ENCODE assay signal across 24 mouse cellular contexts in the genomic region with DNA sequence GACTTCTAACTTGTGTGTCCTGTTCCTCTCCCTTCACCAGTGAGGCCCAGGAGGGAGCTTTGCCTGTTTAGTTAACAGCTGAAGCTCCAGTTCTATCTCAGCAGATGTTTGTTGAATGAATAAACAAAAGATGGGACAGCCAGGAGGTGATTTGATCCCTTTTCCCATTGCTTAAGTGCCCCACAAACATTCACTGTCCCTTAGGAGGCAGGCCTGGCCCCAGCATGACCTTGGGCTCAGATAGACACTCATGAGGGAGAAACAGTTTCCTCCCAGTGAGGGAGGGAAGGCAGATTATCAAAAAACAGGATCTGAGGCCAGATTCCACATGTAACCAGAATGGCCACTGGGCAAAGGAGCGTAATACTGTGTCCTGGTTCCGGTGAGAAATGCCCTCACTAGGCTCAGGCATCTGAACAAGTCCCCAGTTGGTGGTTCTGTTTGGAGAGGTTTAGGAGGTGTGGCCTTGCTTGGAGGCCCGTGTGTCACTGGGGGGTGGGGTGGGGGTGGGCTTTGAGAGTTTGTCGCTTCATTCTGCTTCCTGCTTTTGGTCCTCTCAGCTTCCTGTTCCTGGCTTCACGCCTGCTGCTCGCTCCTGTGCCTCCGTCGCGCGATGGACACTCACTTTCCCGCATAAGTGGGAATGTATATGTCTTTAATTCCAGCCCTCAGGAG. TPM values are rescaled to one million over a fixed set of nuclear protein-coding genes. Genes with fewer than 3 reads are reported as not detected.
A peak's percentile ranks its signal among the peaks of the same experiment; 100 is the strongest.
DNase-seq lines count a peak whose midpoint lies in the region; ATAC-seq lines count a peak whose summit lies in the region.
"Had no signal": no experiment of that assay in that cellular context is flagged by ENCODE, and none has a peak within 500 bp of the region (broad histone marks: within the 10 kb centered on the region; RNA-seq: fewer than 3 reads in every experiment).

No protein-coding gene starts in this region.

- H3K4me3 ChIP-seq in intestine, embryonic 16.5 days (ENCODE audit: low read length) = no peak overlapping the region
- H3K4me3 ChIP-seq: forebrain, embryonic 13.5 days; hindbrain, embryonic 10.5 days; limb, embryonic 12.5 days; liver, embryonic 15.5 days; midbrain, embryonic 15.5 days; myocyte; neural tube, embryonic 13.5 days; stomach, embryonic 15.5 days had no signal

- peaks cover 8% of the 10 kb centered on the region; the same call in 1 of the 2 replicates for H3K4me1 ChIP-seq in intestine, embryonic 16.5 days (ENCODE audit: control insufficient read depth, insufficient read depth, low read length)
- H3K4me1 ChIP-seq: forebrain, embryonic 13.5 days; limb, embryonic 12.5 days; midbrain, embryonic 15.5 days; neural tube, embryonic 13.5 days; stomach, embryonic 15.5 days had no signal

- ATAC-seq in intestine, embryonic 16.5 days = peak; percentile 48; the same call in 1 of the 2 replicates
- ATAC-seq: forebrain, embryonic 13.5 days; hindbrain, embryonic 16.5 days; midbrain, embryonic 15.5 days had no signal

- H3K27me3 ChIP-seq in intestine, embryonic 16.5 days (replicated peaks; ENCODE audit: control insufficient read depth, insufficient read depth, low read length) = no peaks in the 10 kb centered on the region
- H3K27me3 ChIP-seq: forebrain, embryonic 13.5 days; limb, embryonic 12.5 days; liver, embryonic 15.5 days; midbrain, embryonic 15.5 days; neural tube, embryonic 13.5 days; stomach, embryonic 15.5 days had no signal

- WGBS in intestine, embryonic 16.5 days = 57% methylated on average over 11 of the region's 11 CpGs

- no peaks in the 10 kb centered on the region for H3K36me3 ChIP-seq in intestine, embryonic 16.5 days (ENCODE audit: control insufficient read depth, insufficient read depth, low read length)
- H3K36me3 ChIP-seq: hindbrain, embryonic 10.5 days; limb, embryonic 12.5 days; liver, embryonic 15.5 days; midbrain, embryonic 15.5 days; neural tube, embryonic 13.5 days; stomach, embryonic 15.5 days had no signal

- H3K9me3 ChIP-seq in intestine, embryonic 16.5 days (ENCODE audit: control insufficient read depth, low read length) = no peaks in the 10 kb centered on the region
- H3K9me3 ChIP-seq: forebrain, embryonic 13.5 days; hindbrain, embryonic 10.5 days; limb, embryonic 12.5 days; liver, embryonic 15.5 days; midbrain, embryonic 15.5 days; neural tube, embryonic 13.5 days; stomach, embryonic 15.5 days had no signal

- no peak overlapping the region for H3K4me2 ChIP-seq in intestine, embryonic 16.5 days (ENCODE audit: low read depth, low read length)
- H3K4me2 ChIP-seq: forebrain, embryonic 13.5 days; heart, embryonic 11.5 days; limb, embryonic 12.5 days; liver, embryonic 15.5 days; midbrain, embryonic 15.5 days; neural tube, embryonic 13.5 days; stomach, embryonic 15.5 days had no signal

- DNase-seq in gastrocnemius, postnatal 25 days = peak; percentile 62
- no peak for DNase-seq in gastrocnemius, adult 8-10 months (ENCODE audit: low spot score in 2 of 2)
- peak; percentile 4 for DNase-seq in 3T3-L1 (ENCODE audit: low read depth, low spot score)
- peak; percentile 60 for DNase-seq in R1 (ENCODE audit: low read depth, low spot score)
- no peak for DNase-seq in spleen, adult 12 weeks (ENCODE audit: low spot score)
- no peak for DNase-seq in testis, postnatal 14 days (ENCODE audit: low spot score)
- no peak for DNase-seq in left cerebral cortex, postnatal 36 days (ENCODE audit: low spot score in 2 of 2)
- DNase-seq: cerebellum, adult 9-10 months; kidney, adult 2 months; kidney, postnatal 10 days; retina, postnatal 1 day; right cerebral cortex, postnatal 25 days had no signal

- H3K27ac ChIP-seq in intestine, embryonic 16.5 days (ENCODE audit: low read length) = peak overlapping the region; percentile 13; the same call in 1 of the 2 replicates
- H3K27ac ChIP-seq: forebrain, embryonic 13.5 days; hindbrain, embryonic 10.5 days; limb, embryonic 12.5 days; liver, embryonic 15.5 days; macrophage; midbrain, embryonic 15.5 days; neural tube, embryonic 13.5 days; stomach, embryonic 15.5 days had no signal

- H3K9ac ChIP-seq in intestine, embryonic 16.5 days (ENCODE audit: low read depth, low read length) = no peak overlapping the region
- H3K9ac ChIP-seq: forebrain, embryonic 13.5 days; limb, embryonic 12.5 days; liver, embryonic 15.5 days; midbrain, embryonic 15.5 days; neural tube, embryonic 13.5 days; stomach, embryonic 15.5 days had no signal

- intact Hi-C loops in left cerebral cortex, postnatal 36 days (cut with DNase I) = no loop called here

RNA-seq across cellular contexts. Expression of gene Plekhf1, which starts 18.2 kb away (rescaled TPM):
- 1 to 10 TPM; 5.0 to 7.5 TPM for total RNA-seq in gastrocnemius, postnatal 25 days (2021)
- 1 to 10 TPM; 4.7 to 7.9 (median 6.4) TPM for total RNA-seq in gastrocnemius, adult 8-10 months (2022)
- 4.5 and 4.8 TPM in 2 replicates for polyA plus RNA-seq in intestine, embryonic 16.5 days (2015; fragmentation: Nextera tagmentation; extraction: Ambion mirVana)
- total RNA-seq in left cerebral cortex, postnatal 36 days (2021) = 1 to 10 TPM; 1.7 to 2.1 TPM

RNA-seq across cellular contexts. Expression of gene 1600014C10Rik, which starts 26.6 kb away (rescaled TPM):
- 10 to 100 TPM; 21.2 to 23.0 TPM for total RNA-seq in gastrocnemius, postnatal 25 days (2021)
- 10 to 100 TPM; 25.9 to 32.4 (median 27.0) TPM for total RNA-seq in gastrocnemius, adult 8-10 months (2022)
- polyA plus RNA-seq in intestine, embryonic 16.5 days (2015; fragmentation: Nextera tagmentation; extraction: Ambion mirVana) = 16.6 TPM in 2 replicates
- total RNA-seq in left cerebral cortex, postnatal 36 days (2021) = 10 to 100 TPM; 23.8 to 24.5 TPM

Comparison
In these comparisons a context has a peak if more than half of its experiments do, and no peak if none do; other contexts are left out.
1. DNase-seq: peak in gastrocnemius, postnatal 25 days (single experiment), 3T3-L1 (single experiment) and R1 (single experiment); none in gastrocnemius, adult 8-10 months (0 of 2), spleen, adult 12 weeks (single experiment), testis, postnatal 14 days (single experiment) and left cerebral cortex, postnatal 36 days (0 of 2).